ENCODE assay signal across 18 mouse cellular contexts in genomic region chr6:129425217-129425616, GRCm38 (mm10). TPM values are rescaled to one million over a fixed set of nuclear protein-coding genes. Genes with fewer than 3 reads are reported as not detected.
DNase-seq lines count a peak whose midpoint lies in the region; ATAC-seq and TF ChIP-seq lines count a peak whose summit lies in the region.
"Had no signal": no experiment of that assay in that cellular context is flagged by ENCODE, and none has a peak within 500 bp of the region (broad histone marks: within the 10 kb centered on the region; RNA-seq: fewer than 3 reads in every experiment).

No protein-coding gene starts in this region.

- intact Hi-C loops in heart, postnatal 25 days (cut with DNase I): no loop called here
- intact Hi-C loops in left cerebral cortex, adult 2 months (cut with DNase I): no loop called here
- intact Hi-C loops in left cerebral cortex, postnatal 14 days (cut with DNase I): no loop called here
- intact Hi-C loops in left cerebral cortex, postnatal 25 days (cut with DNase I): no loop called here

- peaks cover 18% of the 10 kb centered on the region for H3K4me1 ChIP-seq in heart, embryonic 13.5 days
- H3K4me1 ChIP-seq in liver, embryonic 13.5 days (replicated peaks): peaks cover 11% of the 10 kb centered on the region; the same call in 1 of the 2 replicates
- H3K4me1 ChIP-seq: midbrain, embryonic 10.5 days; neural tube, embryonic 15.5 days had no signal

- no peak for ATAC-seq in heart, embryonic 13.5 days (ENCODE audit: extremely low read depth, insufficient number of reproducible peaks, low FRiP score, low TSS enrichment)
- ATAC-seq in liver, embryonic 13.5 days (ENCODE audit: low read depth): peak; percentile 43

- no peak overlapping the region for H3K4me3 ChIP-seq in heart, embryonic 13.5 days
- no peak overlapping the region for H3K4me3 ChIP-seq in left cerebral cortex, adult 2 months
- no peak overlapping the region for H3K4me3 ChIP-seq in liver, embryonic 13.5 days (replicated peaks)
- H3K4me3 ChIP-seq: midbrain, embryonic 10.5 days; neural tube, embryonic 15.5 days had no signal

- no peaks in the 10 kb centered on the region for H3K9me3 ChIP-seq in heart, embryonic 13.5 days
- no peaks in the 10 kb centered on the region for H3K9me3 ChIP-seq in liver, embryonic 13.5 days (replicated peaks)
- H3K9me3 ChIP-seq: midbrain, embryonic 10.5 days; neural tube, embryonic 15.5 days had no signal

- 52% methylated on average over 5 of the region's 5 CpGs for WGBS in heart, embryonic 13.5 days
- WGBS in liver, embryonic 13.5 days (ENCODE audit: insufficient replicate concordance): 10% methylated on average over 5 of the region's 5 CpGs

- H3K27me3 ChIP-seq in heart, embryonic 13.5 days (replicated peaks): no peaks in the 10 kb centered on the region
- no peaks in the 10 kb centered on the region for H3K27me3 ChIP-seq in liver, embryonic 13.5 days
- H3K27me3 ChIP-seq: CH12.LX; neural tube, embryonic 15.5 days had no signal

- no peak for DNase-seq in heart, postnatal 25 days (ENCODE audit: low spot score)
- no peak for DNase-seq in left cerebral cortex, adult 2 months (ENCODE audit: extremely low spot score in 1 of 2, low spot score in 2 of 2)
- no peak for DNase-seq in left cerebral cortex, postnatal 14 days (ENCODE audit: low spot score in 2 of 2)
- no peak for DNase-seq in liver, embryonic 13.5 days
- DNase-seq in lung, postnatal 14 days: peak; percentile 38
- no peak for DNase-seq in left cerebral cortex, postnatal 25 days (ENCODE audit: low spot score in 2 of 2)
- DNase-seq in gastrocnemius, adult 18-20 months (ENCODE audit: low spot score): no peak
- DNase-seq: cerebellum, adult 9-10 months; left cerebral cortex, postnatal 4 days; right cerebral cortex, postnatal 25 days; thymus, postnatal 4 days had no signal

- H3K9ac ChIP-seq in heart, embryonic 13.5 days: no peak overlapping the region
- no peak overlapping the region for H3K9ac ChIP-seq in liver, embryonic 13.5 days
- H3K9ac ChIP-seq: neural tube, embryonic 15.5 days had no signal

- no peaks in the 10 kb centered on the region for H3K36me3 ChIP-seq in heart, embryonic 13.5 days
- no peaks in the 10 kb centered on the region for H3K36me3 ChIP-seq in liver, embryonic 13.5 days
- H3K36me3 ChIP-seq: midbrain, embryonic 10.5 days; neural tube, embryonic 15.5 days had no signal

- peak overlapping the region; percentile 80 for H3K27ac ChIP-seq in heart, embryonic 13.5 days (replicated peaks)
- H3K27ac ChIP-seq in left cerebral cortex, adult 2 months: 0 out of 2 replicates have a peak overlapping the region, but pooled peaks have one; percentile 32
- peak overlapping the region; percentile 21; the same call in 1 of the 2 replicates for H3K27ac ChIP-seq in liver, embryonic 13.5 days
- H3K27ac ChIP-seq: midbrain, embryonic 10.5 days; neural tube, embryonic 15.5 days had no signal

- no peak overlapping the region for H3K4me2 ChIP-seq in heart, embryonic 13.5 days
- H3K4me2 ChIP-seq in liver, embryonic 13.5 days: no peak overlapping the region
- H3K4me2 ChIP-seq: neural tube, embryonic 15.5 days had no signal

- no peak for TF ChIP-seq CTCF in left cerebral cortex, adult 2 months (IDR thresholded peaks at IDR 0.05)

RNA-seq across cellular contexts. Expression of gene Clec9a, which starts 16.6 kb away (rescaled TPM):
- 0.20 and 0.35 TPM in 2 replicates for polyA plus RNA-seq in heart, embryonic 13.5 days (2015; fragmentation: Nextera tagmentation; extraction: Ambion mirVana)
- total RNA-seq in heart, postnatal 25 days (2021): under 1 TPM in 1 of 2 experiments, not detected in 1; 0.28 TPM
- total RNA-seq in left cerebral cortex, adult 2 months (2021): not detected
- total RNA-seq in left cerebral cortex, postnatal 14 days (2021): not detected
- polyA plus RNA-seq in liver, embryonic 13.5 days (2015; fragmentation: Nextera tagmentation; extraction: Ambion mirVana): 0.13 and 0.17 TPM in 2 replicates
- total RNA-seq in left cerebral cortex, postnatal 25 days (2021): not detected
- total RNA-seq in gastrocnemius, adult 18-20 months (2021): not detected
- total RNA-seq: CH12.LX; layer of hippocampus, adult 18-20 months; left cerebral cortex, postnatal 4 days had no signal

RNA-seq across cellular contexts. Expression of gene Clec1a, which starts 26.6 kb away (rescaled TPM):
- polyA plus RNA-seq in heart, embryonic 13.5 days (2015; fragmentation: Nextera tagmentation; extraction: Ambion mirVana): 3.0 and 3.2 TPM in 2 replicates
- 10 to 100 TPM; 10.2 to 11.3 TPM for total RNA-seq in heart, postnatal 25 days (2021)
- total RNA-seq in left cerebral cortex, adult 2 months (2021): 1 to 10 TPM; 1.2 to 1.6 TPM
- total RNA-seq in left cerebral cortex, postnatal 14 days (2021): 1 to 10 TPM; 1.4 to 2.1 TPM
- polyA plus RNA-seq in liver, embryonic 13.5 days (2015; fragmentation: Nextera tagmentation; extraction: Ambion mirVana): 0.19 and 0.37 TPM in 2 replicates
- total RNA-seq in left cerebral cortex, postnatal 25 days (2021): under 1 TPM; 0.66 to 0.85 TPM
- total RNA-seq in gastrocnemius, adult 18-20 months (2021): 1 to 10 TPM; 1.6 to 1.8 TPM
- total RNA-seq: CH12.LX had no signal

RNA-seq across cellular contexts. Expression of gene Clec1b, which starts 28.1 kb away (rescaled TPM):
- 5.9 and 9.6 TPM in 2 replicates for polyA plus RNA-seq in heart, embryonic 13.5 days (2015; fragmentation: Nextera tagmentation; extraction: Ambion mirVana)
- total RNA-seq in heart, postnatal 25 days (2021): 1 to 10 TPM in 1 of 2 experiments, under 1 TPM in 1; 0.81 to 2.2 TPM
- not detected for total RNA-seq in left cerebral cortex, adult 2 months (2021)
- under 1 TPM in 1 of 2 experiments, not detected in 1; 0.46 TPM for total RNA-seq in left cerebral cortex, postnatal 14 days (2021)
- 27.1 and 31.4 TPM in 2 replicates for polyA plus RNA-seq in liver, embryonic 13.5 days (2015; fragmentation: Nextera tagmentation; extraction: Ambion mirVana)
- not detected for total RNA-seq in left cerebral cortex, postnatal 25 days (2021)
- not detected for total RNA-seq in gastrocnemius, adult 18-20 months (2021)
- total RNA-seq: CH12.LX; layer of hippocampus, adult 18-20 months had no signal

RNA-seq across cellular contexts. Expression of gene Clec12b, which starts 39.5 kb away (rescaled TPM):
- 0.15 and 0.32 TPM in 2 replicates for polyA plus RNA-seq in heart, embryonic 13.5 days (2015; fragmentation: Nextera tagmentation; extraction: Ambion mirVana)
- total RNA-seq in heart, postnatal 25 days (2021): under 1 TPM; 0.22 to 0.31 TPM
- not detected for total RNA-seq in left cerebral cortex, adult 2 months (2021)
- not detected for total RNA-seq in left cerebral cortex, postnatal 14 days (2021)
- polyA plus RNA-seq in liver, embryonic 13.5 days (2015; fragmentation: Nextera tagmentation; extraction: Ambion mirVana): 0.09 TPM in 1 of 2 replicates, not detected in the other
- not detected for total RNA-seq in left cerebral cortex, postnatal 25 days (2021)
- total RNA-seq in gastrocnemius, adult 18-20 months (2021): not detected
- total RNA-seq: CH12.LX; layer of hippocampus, adult 18-20 months; left cerebral cortex, postnatal 4 days had no signal
- polyA plus RNA-seq: hindbrain, embryonic 11.5 days; midbrain, embryonic 10.5 days; stomach, embryonic 14.5 days had no signal

Comparison
In these comparisons a context has a peak if more than half of its experiments do, and no peak if none do; other contexts are left out.
1. H3K27ac ChIP-seq: peak in every context shown above with its lines; median percentile 80 in heart, embryonic 13.5 days; 32 in left cerebral cortex, adult 2 months; 21 in liver, embryonic 13.5 days.